Mouse (Mus musculus) cerebellum, adult 8-10 months (tissue): ENCODE results near the gene Csf1.

Source experiments
- DNase-seq: peaks from one replicate; pipeline ENCODE4 v3.0.0; 2022

Gene Csf1

DNA sequence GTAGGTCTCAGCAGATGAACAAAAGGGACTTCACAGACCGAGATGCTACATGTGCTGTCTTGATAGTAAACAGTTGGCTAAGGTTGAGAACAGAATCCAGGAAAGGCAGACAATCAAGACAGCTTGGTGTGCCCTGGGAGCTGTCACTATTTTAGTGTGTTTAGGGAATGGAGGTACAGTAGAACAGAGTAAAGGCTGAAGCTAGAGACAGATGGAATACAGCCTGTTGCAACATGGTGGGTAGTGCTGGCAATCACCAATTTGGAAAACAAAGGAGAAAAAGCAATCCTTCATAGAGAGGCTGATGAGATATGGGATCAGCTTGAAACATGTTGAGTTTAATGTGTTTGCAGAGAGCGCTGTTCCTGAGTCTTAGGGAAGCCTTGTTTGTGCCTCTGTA lies 59.6 kb downstream of the Csf1 start:
- DNase-seq = no peak

DNA sequence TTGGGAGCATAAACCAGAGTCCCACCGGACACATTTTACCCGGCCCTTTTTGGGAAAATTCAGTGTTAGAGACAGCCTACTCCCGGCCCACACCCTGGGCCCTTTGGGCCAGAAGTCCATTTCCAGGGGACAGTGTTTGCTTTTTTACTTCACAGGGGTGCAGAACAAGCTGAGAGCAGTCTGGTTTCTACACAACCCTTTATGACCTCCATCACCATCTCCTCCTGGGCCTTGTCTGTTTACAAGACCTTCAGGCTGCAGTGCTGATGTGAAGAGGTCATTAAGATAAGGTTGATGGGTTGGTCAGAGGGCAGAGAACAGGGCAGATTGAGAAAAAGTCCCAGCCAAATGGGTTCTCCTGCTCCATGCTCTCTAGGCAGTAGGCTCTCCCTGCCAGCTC lies 63.4 kb downstream of the Csf1 start:
- DNase-seq = no peak

DNA sequence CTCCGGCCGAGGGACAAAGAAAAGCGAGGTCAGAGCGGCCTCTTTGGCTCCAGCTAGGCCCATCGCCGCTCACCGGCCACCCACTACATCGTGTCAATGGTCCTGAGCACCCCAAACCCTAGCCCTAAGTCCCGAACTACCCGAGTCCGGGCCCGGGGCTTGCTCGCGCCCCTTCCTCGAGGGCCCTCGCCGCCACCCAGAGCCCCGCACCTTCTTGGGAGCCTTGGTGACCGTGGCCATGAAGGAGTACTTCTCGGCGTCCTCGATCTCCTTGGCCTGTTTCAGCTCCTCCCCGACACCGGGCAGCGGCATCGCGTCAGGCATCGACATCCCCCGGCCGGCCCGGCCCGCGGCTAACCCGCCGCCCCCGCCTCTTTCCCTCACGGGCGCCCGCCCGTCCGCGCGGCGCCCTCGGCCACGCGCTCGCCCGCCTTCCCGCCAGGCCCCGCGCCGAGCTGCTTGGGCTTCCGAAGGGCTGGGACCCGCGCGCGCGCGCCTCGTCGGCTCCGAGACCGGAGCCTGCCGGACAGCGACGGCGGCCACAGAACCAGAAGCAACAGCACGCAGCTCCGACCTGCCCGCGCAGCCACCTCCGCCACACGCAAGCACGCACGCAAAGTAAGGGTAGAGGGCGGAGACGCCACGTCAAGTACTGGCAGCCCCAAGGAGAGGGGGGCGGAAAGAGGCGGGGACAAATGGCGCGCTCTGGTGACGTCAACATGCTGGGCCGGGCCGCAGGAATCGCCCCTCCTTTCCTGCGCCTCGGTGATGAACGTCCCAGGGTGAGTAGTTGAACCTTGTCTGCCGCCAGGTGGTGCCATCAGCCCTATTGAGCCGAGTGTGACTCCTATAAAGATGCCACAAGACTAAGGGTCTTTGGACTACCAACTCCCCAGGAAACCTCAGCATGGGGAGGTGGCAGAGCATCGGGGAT lies 64.1 kb downstream of the Csf1 start, which contains the start of gene Ahcyl1:
Gene Ahcyl1 (minus strand): TSS at position 613 of the 934 bp plus-strand sequence.
- peak; percentile 99 for DNase-seq

DNA sequence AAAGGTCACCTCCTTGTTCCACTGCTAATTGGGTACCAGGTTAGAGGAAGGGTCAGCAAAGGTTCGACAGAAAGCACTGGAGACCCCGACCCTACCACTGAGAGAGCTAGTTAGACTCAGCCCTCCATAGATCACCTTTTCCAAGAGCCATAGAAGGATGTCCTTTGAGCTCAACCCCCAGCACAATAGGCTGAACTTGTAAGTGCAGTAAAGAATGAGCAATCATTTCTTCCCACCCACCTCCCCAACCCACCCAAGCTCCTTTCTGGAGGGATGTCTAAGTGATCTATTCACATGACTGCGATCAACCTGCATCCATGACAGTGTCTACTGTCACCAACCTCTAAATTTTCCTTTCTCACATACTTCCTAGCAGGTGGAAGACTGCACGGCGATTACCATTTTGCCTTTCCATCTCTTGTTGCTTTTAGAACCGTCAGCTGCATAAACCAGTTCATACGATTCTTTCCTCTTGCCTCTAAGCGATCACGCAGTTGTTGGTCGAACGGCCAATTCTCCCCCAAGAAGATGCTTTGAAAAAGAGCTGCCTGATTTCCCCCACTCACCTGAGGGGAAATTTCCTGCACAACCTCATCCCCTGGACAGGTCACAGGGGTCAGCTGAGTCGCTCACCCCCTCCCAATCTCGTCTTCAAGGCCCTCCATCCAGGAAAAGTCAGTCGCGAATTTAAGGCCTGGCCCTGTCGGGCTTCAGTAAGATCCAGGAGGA lies 64.9 kb downstream of the Csf1 start:
- no peak for DNase-seq

DNA sequence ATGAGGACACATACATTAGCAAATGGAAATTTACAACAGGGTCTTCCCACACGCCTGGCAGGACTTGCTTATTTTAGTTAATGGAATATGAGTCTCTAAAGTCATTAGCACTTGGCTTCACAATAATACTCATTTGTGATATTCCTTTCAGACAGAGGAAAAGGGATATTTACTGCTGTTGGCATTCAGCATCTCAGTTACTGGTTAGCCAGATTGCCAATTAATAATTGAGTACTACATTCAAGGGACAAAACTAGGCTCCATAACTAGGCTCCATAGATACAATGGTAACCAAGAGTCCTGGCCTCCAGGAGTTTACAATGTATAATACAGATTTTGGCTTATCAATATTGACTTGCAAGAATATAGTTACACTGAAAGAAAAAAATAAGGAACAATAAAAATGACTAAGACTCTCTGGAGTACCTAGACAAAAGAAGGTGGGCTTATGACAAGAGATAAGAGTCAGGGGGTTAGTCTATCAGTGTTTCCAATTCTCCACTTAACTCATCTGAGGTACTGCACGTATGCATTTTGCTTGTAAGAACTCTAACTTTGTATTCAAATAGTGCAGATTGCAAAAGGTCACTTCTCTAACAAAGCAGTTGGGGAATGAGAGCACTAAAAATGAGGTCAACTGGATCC lies 65.9 kb downstream of the Csf1 start:
- no peak for DNase-seq
